Mouse (Mus musculus) CH12.LX (cell line): ENCODE data around the gene Mthfsl.
"Not testable (repeated sequence)": the region's sequence is repeated elsewhere in the genome, so short reads cannot be mapped to it uniquely, and the experiment has no call there.

Source experiments
- CTCF ChIP-seq, 2 experiments: IDR thresholded peaks in 1 of 2; conservative IDR thresholded peaks in 1 of 2; 2 replicates each; pipeline ENCODE4 v1.5.1; 2011 to 2012; ENCODE audit warnings: low read depth in 2 of 2, low read length in 2 of 2, improper control_type of control experiment in 1 of 2, inconsistent platforms in 1 of 2, mild to moderate bottlenecking in 1 of 2, moderate library complexity in 1 of 2
- MAX ChIP-seq: IDR thresholded peaks from 2 replicates; pipeline ENCODE4 v1.6.1; 2011; ENCODE audit warnings: low read length, improper control_type of control experiment
- ZMIZ1 ChIP-seq: IDR thresholded peaks from 2 replicates; pipeline ENCODE4 v1.6.1; 2012; ENCODE audit warnings: low read depth, mild to moderate bottlenecking, inconsistent platforms, low read length, improper control_type of control experiment

DNA sequence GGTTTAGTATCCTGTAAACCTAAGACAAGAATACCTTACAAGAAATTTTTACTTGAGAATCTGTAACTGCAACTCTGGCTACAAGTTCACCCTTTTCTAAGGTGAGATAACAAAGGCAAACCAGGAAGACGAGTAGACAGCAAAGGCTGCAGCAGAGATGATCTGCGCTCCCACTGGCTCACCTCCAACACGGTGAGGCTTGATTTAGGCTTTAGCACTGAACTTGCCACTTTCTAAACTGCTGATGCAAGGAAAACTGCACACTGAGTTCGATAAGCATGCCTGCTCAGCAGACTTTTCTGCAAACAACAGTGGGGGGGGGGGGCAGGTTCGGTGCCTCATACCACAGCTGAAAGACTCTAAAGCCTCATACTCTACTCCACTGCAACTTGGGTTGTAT lies 5.6 kb downstream of the Mthfsl start:
- not testable (repeated sequence) for TF ChIP-seq CTCF (conservative IDR thresholded peaks at IDR 0.05 in 1 of 2, IDR thresholded peaks at IDR 0.05 in 1 of 2; ENCODE audit: low read depth in 2 of 2, low read length in 2 of 2); ZMIZ1; MAX
